Mouse (Mus musculus) heart, postnatal 10 days (tissue): ENCODE measurements around the gene Rdx. TPM values are rescaled to one million over a fixed set of nuclear protein-coding genes. Genes with fewer than 3 reads are reported as not detected.

ENCODE experiments used
- DNase-seq, 2 experiments: peaks; one replicate each; pipeline ENCODE4 v3.0.0; 2021
- intact Hi-C: fragments of 180-260 bp; cut with DNase I; formaldehyde crosslinking; loops from one replicate; pipeline ENCODE4 v1.15.1; 2025
- total RNA-seq, 2 experiments: library from RNA; stranded (reverse); gene quantifications; 2 replicates each; pipeline ENCODE4 v1.2.3; 2021

Gene Rdx
- total RNA-seq = 100 to 1,000 TPM; 110 to 120 TPM

DNA sequence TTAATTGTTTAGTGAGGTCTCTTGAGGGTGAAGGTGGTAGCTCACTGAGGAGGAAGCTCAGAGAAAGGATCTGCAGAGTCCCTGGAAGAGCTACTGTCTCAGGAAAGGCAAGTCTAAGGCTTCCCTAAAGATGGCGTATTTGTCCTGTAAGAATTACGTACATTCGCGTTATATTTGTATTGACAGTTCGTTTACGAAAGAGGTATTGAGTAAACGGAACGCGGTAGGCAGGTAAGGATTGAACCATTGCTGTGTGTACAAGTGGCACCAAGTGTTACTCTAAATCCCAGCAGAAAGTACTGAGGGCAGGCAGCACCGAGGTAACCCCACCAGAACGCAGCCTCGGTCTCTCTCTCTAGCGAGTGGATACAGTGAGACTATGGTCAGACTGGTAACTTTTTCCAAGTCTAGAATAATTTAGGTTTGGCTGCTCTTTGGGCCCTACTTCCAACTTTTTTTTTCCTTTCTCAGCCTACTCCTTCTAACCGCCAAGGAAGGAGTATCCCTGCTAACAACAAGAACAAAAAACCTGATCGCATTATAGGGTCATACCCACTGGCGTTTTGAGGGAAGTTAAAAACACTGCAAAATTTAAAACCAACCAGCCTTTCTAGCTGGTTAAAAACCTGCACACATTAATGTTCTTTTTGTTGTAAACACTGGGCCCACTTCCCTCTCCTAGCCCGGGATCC is at the start of gene Rdx:
Gene Rdx (plus strand): TSS at position 45 of the 692 bp plus-strand sequence.
- peak in 1 of 2 experiments; percentile 38 for DNase-seq
- intact Hi-C loops = loop anchor here (2.0 to 5.0 kb wide), 4 partner anchors 18 to 120 kb away; partner anchors contain the start of gene Zc3h12c

DNA sequence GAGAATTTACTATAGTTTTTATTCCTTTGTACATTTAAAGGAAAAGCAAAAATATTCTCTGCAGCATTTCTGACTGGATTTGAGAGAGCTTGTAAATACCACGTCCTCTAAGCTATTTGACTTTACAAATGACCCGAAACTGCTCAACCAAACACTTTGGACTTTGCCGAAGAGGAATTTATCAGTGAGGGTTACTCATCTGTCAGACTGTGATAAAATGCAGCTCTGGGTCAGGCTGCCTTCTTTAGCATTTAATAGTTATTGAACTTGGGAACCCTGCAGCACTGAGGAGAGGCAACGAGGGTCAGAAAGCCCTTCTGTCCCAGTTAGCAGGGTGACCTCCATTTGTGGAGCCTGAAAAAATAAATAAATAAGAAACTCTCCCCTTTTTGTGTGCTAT is 43.5 kb upstream of the Rdx start:
- intact Hi-C loops = no loop called here

DNA sequence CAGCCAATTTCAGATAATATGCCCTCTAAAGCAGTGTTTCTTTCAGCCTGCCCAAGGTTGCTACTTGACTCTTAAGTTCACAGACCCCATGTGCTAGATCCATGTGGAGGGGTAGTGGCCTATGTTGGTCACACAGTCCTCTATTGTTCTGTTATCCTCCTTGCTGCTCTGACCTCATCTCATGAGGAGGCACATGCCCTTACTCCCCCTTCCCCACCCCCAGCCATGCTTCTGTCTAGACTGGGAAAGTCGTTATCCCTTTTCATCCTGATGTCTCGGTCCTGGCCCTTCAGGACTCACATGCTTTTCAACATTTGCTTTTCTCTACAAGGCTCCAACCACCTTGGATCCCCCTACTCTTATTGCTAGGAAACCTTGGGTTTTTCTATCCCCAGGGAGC is 39.6 kb upstream of the Rdx start:
- DNase-seq = no peak
- intact Hi-C loops = no loop called here

More for the DNA sequence above, 43.5 kb upstream of the Rdx start:
- DNase-seq = no peak

DNA sequence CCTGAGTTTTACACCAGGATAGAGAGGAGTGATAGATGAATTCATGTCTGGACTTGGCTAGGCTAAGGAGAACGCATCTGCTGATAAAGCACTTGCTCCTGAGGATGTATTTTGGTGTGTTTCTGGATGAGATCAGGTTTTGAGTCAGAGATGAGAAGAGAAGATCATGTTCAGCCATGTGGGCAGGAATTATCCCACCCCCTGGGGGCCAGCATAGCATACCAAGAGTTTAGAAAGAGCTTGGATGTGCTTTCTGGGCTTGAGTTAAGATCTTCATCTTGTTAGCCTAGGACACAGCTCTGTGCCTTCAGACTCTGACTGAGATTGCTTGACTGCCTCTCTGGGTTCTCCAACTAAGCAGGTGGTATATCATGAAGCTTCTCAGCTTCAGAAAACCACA is 38.5 kb upstream of the Rdx start:
- no peak for DNase-seq
- intact Hi-C loops = no loop called here

DNA sequence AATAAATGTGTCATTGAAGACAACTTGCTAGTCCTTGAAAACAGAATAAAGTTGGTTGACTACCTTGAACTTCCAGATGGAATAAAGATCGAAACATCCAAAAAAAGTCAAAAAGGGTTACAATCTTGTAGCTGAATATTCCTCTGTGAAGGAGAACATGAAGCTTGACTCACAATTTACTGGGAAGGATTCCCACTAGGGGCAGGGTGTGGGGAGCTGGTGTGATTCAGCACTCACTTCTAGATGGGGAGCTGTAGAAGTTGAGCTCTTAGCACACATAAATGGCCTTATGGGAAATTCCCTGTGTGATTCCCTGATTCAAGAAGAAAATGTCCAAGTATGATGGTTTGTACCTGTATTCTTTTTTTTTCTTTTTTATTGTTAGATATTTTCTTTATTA is 34.7 kb upstream of the Rdx start:
- intact Hi-C loops = no loop called here
- no peak for DNase-seq

DNA sequence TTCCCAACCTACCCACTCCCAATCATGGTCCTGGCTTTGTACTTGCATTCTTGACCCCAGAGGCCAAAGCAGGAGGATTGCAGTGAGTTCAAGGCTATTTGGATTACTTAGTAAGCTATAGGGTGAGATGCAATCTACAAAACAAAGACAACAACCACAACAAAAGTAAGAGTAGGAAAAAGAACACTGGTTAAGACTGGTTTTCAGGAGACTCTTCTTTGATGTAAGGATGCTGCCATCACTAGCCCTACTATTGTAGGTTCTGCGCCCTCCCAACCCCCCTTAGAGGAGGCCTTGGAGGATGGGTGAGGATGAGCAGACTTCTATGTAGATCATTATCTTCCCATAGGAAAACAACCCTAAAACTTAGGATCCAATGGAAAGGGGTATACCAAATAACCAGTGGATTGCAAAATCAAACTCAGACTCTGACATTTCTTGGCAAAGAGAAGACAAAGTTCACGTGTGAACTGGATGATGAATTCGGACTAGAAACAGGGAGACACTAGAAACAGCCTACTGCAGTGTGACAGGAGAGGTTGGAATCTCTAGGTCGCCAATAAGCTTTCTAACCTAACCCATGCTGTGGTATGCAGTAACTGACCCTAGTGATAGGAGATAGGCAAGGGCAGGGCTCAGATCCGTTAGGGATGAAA is 34.1 kb upstream of the Rdx start:
- no peak for DNase-seq
- intact Hi-C loops = no loop called here

DNA sequence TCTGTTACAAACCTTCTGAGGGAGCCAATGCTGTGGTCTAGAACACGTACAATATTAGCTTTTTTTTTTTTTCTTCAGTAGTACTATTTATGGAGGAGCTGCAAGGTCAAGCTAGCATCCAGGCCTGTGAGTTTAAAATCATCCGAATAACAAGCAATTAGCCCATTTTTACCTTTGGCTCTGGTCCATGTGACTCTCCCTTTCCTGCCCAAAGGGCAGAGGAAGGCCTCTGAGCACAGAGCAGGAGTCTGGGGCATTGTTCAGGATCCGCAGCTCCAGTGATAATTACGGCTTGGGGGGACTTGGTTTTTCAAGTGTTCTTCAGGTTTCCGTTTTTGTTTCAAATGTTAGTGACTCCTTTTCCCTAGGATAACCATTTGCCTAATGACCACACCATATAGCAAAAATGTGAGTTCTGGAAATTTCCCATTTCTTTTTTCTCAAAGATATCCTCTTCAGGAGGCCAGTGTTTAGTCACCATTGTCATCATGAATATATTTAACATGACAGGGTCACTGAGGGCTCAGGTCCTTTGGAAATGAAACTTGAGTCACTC is 33.0 kb upstream of the Rdx start:
- intact Hi-C loops = no loop called here
- peak; percentile 45 to 46 for DNase-seq

DNA sequence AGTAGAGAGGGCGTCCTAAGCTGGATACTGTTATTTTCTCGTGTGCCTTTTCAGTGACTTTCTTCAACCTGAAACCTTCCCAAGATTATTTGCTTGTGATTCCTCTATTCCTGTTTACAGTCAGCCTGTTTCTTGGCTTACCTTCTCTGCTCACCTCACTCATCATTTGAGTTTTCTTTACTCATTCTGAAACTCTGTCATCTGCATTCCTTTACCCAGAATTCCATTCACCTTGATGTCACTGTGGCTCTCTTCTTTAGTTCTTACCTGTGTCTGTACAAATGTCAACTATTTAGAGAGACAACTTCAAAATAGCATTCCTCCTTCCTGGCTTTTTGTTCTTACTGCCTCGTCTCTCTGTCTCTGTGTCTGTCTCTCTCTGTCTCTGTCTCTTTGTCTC is 29.9 kb upstream of the Rdx start:
- no peak for DNase-seq

DNA sequence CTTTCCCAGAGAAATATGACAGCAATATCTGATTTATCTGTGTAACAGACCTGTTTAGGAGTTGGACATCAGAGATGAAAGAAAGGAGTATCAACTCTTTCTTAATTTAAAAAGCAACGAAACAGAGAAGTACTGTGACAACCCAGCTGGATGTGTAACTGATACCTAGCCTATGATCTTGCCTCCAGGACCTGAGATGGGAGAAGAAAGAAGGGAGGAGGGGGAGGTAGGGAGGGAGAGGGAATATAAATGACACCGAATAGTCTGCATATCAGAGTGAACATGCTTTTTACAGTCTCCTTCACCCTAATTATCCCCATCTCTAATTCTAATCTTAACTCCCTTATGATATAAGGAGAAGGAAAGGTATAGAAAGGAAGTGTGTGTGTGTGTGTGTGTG is 29.1 kb upstream of the Rdx start:
- intact Hi-C loops = no loop called here
- DNase-seq = no peak

More for the DNA sequence above, 29.9 kb upstream of the Rdx start:
- intact Hi-C loops = no loop called here

DNA sequence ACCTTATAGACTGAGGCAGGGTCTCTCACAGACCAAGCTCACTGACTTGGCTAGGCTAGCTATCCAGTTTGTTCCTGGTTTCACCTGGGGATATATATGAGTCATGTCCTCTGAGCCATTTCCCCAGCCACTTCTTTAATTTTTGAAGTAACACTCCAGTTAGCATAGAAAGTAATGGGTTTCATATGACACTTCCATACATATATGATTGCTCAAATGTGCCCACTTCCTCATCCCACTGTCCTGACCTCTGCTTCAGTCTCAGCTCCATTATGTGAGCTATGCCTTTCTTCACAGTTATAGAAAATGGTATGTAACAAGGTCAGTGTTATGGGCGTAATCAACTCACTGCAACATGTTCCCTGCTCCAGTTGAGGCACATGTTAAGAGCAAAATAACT is 28.5 kb upstream of the Rdx start:
- no peak for DNase-seq
- intact Hi-C loops = no loop called here

DNA sequence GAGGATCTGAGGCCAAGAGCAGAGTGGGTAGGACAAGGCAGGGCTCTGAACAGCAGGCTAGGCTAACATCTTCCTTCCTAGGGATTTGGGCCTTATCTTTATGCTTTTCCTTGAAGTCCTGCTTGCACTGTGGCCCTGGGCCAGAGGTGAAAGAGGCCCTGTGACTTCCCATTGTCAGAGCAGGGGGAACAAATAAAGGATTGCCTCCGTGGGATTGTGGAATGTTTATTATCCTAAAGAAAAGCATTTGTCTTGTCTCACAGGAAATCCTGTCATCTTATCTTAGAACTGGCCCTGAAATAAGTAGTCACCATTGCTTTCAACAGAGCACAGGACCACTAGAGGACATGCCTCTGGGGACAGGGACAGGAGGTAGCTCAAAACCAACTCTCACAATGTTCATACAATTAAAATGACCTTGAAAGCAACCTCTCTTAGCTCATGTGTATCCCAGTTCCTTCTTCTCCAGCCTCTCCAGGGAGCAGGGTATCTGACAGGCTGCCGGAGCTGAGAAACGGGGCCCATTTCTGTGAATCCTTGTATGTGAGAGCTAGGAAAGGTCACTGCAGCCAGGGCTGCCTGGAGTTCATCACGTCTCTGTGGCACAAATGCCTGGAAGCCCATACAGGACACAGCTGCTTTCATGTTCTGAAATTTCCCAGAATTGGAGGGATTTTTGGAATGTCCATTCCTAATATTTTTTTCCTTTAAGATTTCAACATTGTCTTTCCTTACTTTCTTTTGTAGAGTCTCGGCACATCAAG is 19.5 kb upstream of the Rdx start:
- DNase-seq = peak in 1 of 2 experiments; percentile 34
- intact Hi-C loops = loop anchor here (2.0 kb wide), 1 partner anchor 19 kb away; the partner anchor contains the start of gene Rdx

DNA sequence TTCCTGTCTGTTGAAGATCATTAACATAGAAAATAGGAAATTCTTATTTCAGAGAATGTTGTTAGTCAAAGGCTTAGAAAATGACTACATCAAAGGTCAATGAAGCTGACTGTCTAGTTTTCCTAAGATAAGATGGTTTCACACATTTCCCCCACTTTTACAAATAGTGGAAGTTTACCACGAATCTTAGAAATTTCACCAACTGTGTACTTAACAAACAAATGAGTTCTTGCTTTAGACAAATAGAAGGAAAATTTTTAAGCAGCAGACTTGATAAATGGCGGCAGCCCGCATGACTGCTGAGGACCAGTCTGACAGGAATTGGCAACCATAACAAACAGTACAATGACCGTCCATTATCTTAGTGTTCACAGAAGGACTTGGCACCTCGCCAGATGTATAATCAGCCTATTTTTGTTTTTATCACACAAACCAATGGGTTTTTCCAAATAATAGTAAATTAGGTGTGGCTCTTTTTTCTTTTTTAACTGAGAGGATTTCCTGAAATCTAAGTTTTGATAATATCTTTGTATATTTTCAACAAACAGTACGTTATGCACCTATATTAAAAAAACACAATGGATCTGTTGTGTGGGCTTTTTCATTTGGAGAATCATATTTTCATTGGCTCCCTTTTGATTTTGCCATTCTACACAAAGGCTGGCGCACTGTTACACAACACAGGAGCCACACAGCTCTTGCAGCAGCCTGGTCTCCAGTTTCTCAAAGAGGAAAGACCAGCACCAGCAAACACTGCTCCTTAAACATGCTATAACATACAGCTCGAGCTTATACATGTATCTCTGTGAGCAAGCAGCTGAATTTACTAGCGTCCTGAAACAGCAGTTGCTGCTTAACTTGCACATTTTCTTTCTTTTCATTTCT is 18.2 kb upstream of the Rdx start:
- intact Hi-C loops = loop anchor here (2.0 kb wide), 1 partner anchor 18 kb away; the partner anchor contains the start of gene Rdx
- DNase-seq = peak; percentile 43 to 46

DNA sequence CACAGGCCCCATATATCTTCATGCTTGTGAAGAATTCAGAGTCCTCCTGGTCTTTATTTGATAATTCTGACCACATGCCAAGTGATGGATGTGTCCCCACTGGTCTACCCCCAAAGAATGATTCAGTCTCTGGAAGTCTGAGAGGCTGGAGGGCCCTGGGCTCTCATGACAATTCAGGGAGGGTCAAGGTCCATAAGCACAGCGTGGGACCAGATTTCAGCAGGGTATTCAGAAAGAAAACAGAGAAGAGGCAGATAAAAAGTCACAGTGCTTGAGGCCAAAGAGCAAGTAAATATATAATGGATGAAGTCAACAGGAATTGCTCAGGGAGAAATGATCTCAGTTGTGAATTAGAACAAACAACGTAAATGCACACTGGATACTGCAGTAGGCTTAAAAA is 15.5 kb upstream of the Rdx start:
- DNase-seq = no peak
- intact Hi-C loops = no loop called here

DNA sequence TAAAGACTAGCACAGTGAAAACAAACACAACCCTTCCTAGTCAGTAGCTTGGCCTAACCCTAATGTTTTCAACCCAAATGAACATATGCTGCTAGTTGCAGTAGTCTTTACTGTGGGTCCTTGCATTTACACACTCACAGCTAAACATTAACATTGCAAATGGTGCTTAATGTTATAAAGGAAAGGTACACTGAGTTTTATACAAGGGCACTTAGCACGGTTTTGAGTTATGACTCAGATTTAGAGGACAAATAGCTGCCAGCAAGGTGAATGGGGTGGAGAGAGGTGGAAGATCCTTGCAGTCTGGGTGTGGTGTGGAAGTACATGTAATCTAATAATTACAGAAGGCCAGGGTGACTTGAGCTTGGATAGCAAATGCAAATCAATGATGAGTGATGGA is 9.5 kb upstream of the Rdx start:
- intact Hi-C loops = no loop called here
- no peak for DNase-seq

DNA sequence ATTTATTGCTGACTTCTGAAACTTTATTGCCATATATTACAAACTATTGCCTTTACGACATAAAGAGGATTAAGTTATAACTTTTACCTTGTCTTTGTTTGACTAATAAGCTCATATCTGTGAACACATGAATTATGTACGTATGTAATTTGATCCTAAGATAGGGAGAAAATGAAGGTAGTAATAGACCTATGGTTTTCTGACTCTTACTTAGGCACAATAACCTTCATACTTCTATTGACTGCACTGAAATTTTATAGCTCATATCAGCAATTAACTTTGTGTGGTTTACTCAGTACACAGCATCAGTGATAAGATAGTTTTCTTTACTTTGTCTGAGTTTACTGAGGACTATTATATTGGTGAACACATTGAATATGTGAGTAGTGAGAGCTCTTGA is 5.3 kb upstream of the Rdx start:
- intact Hi-C loops = no loop called here
- DNase-seq = no peak

DNA sequence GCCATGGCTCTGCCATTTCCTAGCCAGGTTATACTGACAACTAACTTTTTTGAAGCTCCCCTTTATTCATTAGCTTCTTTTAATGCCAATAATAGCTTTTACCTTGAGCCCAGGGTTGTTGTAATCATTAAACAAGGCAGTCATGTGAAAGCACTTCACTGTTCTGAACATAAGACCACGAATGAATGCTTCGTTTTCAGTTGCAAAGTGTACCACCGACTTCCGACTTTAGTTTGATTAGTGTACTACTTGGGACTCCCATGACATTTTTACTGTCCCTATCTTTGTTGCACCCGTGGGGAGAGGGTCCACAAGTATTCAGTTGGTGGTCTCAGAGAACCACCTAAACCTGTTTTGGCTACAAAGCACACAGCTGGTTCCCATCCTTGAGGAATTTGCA is 287 bp upstream of the Rdx start:
- no peak for DNase-seq

DNA sequence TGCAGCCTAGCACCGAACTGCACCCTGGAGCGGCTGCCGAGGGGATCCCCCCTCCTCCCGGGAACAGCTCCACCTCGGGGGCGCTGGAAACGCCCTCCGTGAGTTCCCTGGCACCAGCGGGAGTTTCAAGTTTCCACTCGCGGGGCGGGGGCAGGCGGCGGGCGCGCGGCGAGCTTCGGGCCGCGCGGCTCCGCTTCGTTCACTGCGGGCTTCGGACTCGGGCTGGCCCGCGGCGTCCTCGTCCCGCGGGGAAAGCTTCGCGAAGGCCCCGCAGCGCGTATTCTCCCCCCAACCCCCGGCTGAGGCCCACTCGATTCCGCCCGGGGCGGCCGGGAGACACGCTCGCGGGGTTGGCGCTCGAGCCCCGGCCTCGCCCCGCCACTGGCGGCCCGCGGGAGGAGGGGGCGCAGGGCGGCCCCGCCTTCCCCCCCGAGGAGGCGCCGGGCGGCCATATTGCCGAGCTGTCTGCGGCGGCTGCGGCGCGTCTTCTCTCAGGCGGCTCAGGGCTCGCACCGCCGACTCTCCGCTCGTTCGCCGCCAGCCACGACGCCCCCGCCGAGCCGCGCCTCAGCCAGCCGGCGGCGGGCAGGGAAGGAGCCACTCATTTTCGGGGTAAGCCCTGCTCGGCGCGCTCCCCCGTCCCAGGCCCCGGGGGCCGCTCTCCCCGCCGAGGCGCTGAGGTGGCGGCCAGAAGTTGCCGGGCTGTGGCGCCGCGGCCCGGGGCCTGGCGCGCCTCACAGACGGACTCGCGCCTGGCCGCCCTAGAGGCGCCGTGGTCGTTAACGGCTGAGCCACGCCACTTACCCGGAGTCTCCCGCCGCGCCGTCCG is 1.1 kb downstream of the Rdx start:
- intact Hi-C loops = loop anchor here (2.0 to 5.0 kb wide), 4 partner anchors 19 to 119 kb away; partner anchors contain the start of gene Zc3h12c

More for the DNA sequence above, 287 bp upstream of the Rdx start:
- intact Hi-C loops = loop anchor here (2.0 to 5.0 kb wide), 4 partner anchors 18 to 121 kb away; partner anchors contain the start of gene Zc3h12c

DNA sequence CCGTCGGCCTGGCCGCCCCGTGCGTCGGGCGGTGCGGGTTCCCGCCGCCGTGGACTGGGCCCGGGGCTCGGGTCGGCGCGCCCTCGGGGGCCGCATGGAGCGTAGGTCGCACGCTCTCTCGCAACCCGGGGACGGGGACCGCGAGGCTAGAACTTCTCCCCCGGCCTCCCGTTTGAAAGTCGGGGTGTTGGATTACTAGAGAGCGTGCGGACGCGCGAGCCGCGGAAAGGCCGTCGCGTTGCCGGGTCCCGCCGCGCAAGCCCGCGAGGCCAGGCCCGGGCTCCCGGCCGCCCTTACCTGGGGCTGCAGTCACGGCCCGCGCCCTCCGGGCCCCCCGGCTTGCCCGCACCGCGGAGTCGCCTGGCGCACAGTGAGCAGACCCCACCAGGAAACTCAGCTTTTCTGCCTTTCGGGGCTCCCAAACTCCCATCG is 1.7 kb downstream of the Rdx start:
- intact Hi-C loops = loop anchor here (5.0 kb wide), 3 partner anchors 49 to 119 kb away; partner anchors contain the start of gene Zc3h12c
- peak; percentile 76 for DNase-seq

More for the DNA sequence above, 1.1 kb downstream of the Rdx start:
- peak; percentile 91 to 92 for DNase-seq

DNA sequence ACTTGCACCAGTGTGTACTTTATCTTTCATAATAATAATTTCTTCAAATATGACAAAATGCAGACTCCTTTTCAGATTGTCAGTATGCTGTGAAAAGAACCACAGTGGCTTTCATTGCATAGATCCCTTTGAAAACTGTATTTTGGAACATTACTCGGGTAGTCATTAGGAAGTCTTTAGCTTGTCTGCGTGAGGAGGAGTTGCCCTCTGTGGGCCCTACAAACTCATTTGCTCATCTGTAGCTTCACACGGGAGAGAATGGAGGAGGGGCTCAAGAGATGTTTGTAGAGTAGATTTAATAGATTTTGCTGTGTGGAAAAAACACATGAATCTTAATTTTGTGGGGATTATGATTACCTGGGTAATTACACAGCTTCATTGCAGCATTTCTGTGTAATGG is 2.6 kb downstream of the Rdx start:
- no peak for DNase-seq
- intact Hi-C loops = loop anchor here (5.0 kb wide), 3 partner anchors 48 to 118 kb away; partner anchors contain the start of gene Zc3h12c
